Mouse (Mus musculus) neural tube, embryonic 12.5 days (tissue): ENCODE data around the gene Rnf135. TPM values are rescaled to one million over a fixed set of nuclear protein-coding genes. Genes with fewer than 3 reads are reported as not detected.
A peak's percentile ranks its signal among the peaks of the same experiment; 100 is the strongest.
"Not testable (repeated sequence)": the region's sequence is repeated elsewhere in the genome, so short reads cannot be mapped to it uniquely, and the experiment has no call there.

ENCODE experiments used
- ATAC-seq: fragments of 200-750 bp; cut with Nextera tagmentation; 2 replicates; pipeline ENCODE4 v1.8.0; 2017; ENCODE audit warnings: low read depth, mild to moderate bottlenecking, moderate TSS enrichment, moderate library complexity; ENCODE audit not compliant: low FRiP score
- H3K27ac ChIP-seq: fragments of 300-500 bp; sonication (generic); 2 replicates; pipeline ENCODE4 v1.5.1; 2016
- H3K27me3 ChIP-seq: fragments of 300-500 bp; sonication (generic); replicated peaks from 2 replicates; pipeline ENCODE4 v1.6.1; 2016; ENCODE audit warnings: mild to moderate bottlenecking
- H3K36me3 ChIP-seq: fragments of 300-500 bp; sonication (generic); 2 replicates; pipeline ENCODE4 v1.6.1; 2016; ENCODE audit warnings: mild to moderate bottlenecking
- H3K4me1 ChIP-seq: fragments of 300-500 bp; sonication (generic); 2 replicates; pipeline ENCODE4 v1.6.1; 2016
- H3K4me2 ChIP-seq: fragments of 300-500 bp; sonication (generic); replicated peaks from 2 replicates; pipeline ENCODE4 v1.6.1; 2016; ENCODE audit warnings: mild to moderate bottlenecking
- H3K4me3 ChIP-seq: fragments of 300-500 bp; sonication (generic); 2 replicates; pipeline ENCODE4 v1.5.1; 2016
- H3K9ac ChIP-seq: fragments of 300-500 bp; sonication (generic); 2 replicates; pipeline ENCODE4 v1.6.1; 2016; ENCODE audit warnings: mild to moderate bottlenecking
- H3K9me3 ChIP-seq: fragments of 300-500 bp; sonication (generic); 2 replicates; pipeline ENCODE4 v1.6.1; 2016; ENCODE audit warnings: mild to moderate bottlenecking
- WGBS: fragments of 180-500 bp; shearing (Covaris S2); methylation state at CpG from one replicate; pipeline ENCODE4 v1.1.7; 2016; 5-methylcytosine and 5-hydroxymethylcytosine counted together
- polyA plus RNA-seq: library from polyadenylated mRNA; unstranded; fragments of >200 nt; fragmentation: Nextera tagmentation; extraction: Ambion mirVana; gene quantifications from 2 replicates; pipeline ENCODE4 v1.2.1, GENCODE M21; 2016

The Rnf135 gene
- polyA plus RNA-seq, 1 experiment from 2014 or later, result 3.0 TPM

- H3K4me3 ChIP-seq, result peak within 1 kb of the TSS; percentile 94
- peak; percentile 92 for ATAC-seq
- WGBS, result under 1% methylated on average over 78 of the region's 78 CpGs
Measured at GRCm38 (mm10) chr11:80208860-80209800, 25.5 kb downstream of the Rnf135 start, which contains the start of gene Rhot1. Rhot1 (plus strand) TSS chr11:80209019.

GRCm38 (mm10) chr11:80210321-80210720 lies 26.7 kb downstream of the Rnf135 start:
- ATAC-seq, result no peak
- H3K9me3 ChIP-seq, result no peaks in the 10 kb centered on the region
- peaks cover 12% of the 10 kb centered on the region for H3K36me3 ChIP-seq
- H3K27ac ChIP-seq, result no peak overlapping the region
- H3K27me3 ChIP-seq, result no peaks in the 10 kb centered on the region
- peaks cover 7% of the 10 kb centered on the region for H3K4me1 ChIP-seq
- peak overlapping the region; percentile 67 for H3K4me2 ChIP-seq
- 60% methylated on average over 6 of the region's 6 CpGs for WGBS
- H3K4me3 ChIP-seq, result 0 out of 2 replicates have a peak overlapping the region, but pooled peaks have one; percentile 94
- H3K9ac ChIP-seq, result 0 out of 2 replicates have a peak overlapping the region, but pooled peaks have one; percentile 5

More at GRCm38 (mm10) chr11:80208860-80209800, 25.5 kb downstream of the Rnf135 start, which contains the start of gene Rhot1:
- peak within 1 kb of the TSS; percentile 95 for H3K9ac ChIP-seq
- H3K9me3 ChIP-seq, result no peaks in the 10 kb centered on the region
- peak within 1 kb of the TSS; percentile 87 for H3K27ac ChIP-seq
- H3K4me1 ChIP-seq, result peaks cover 7% of the 10 kb centered on the region
- no peaks in the 10 kb centered on the region for H3K27me3 ChIP-seq
- peaks cover 3% of the 10 kb centered on the region; the same call in 1 of the 2 replicates for H3K36me3 ChIP-seq
- H3K4me2 ChIP-seq, result peak within 1 kb of the TSS; percentile 67

GRCm38 (mm10) chr11:80212282-80212681 lies 28.6 kb downstream of the Rnf135 start:
- 96% methylated on average over 2 of the region's 2 CpGs for WGBS
- no peak overlapping the region for H3K27ac ChIP-seq
- no peaks in the 10 kb centered on the region for H3K27me3 ChIP-seq
- H3K4me2 ChIP-seq, result no peak overlapping the region
- H3K4me1 ChIP-seq, result peaks cover 7% of the 10 kb centered on the region
- no peak for ATAC-seq
- H3K9ac ChIP-seq, result no peak overlapping the region
- H3K36me3 ChIP-seq, result peaks cover 16% of the 10 kb centered on the region
- H3K4me3 ChIP-seq, result no peak overlapping the region
- no peaks in the 10 kb centered on the region for H3K9me3 ChIP-seq

- Histone ChIP-seq H3K36me3 (peaks cover 19% of the 10 kb centered on the region), H3K9ac (no peak overlapping the region), H3K27ac (no peak overlapping the region), H3K4me1 (peaks cover 3% of the 10 kb centered on the region), H3K9me3 (no peaks in the 10 kb centered on the region), H3K4me2 (no peak overlapping the region), H3K27me3 (no peaks in the 10 kb centered on the region), H3K4me3 (no peak overlapping the region)
- no peak for ATAC-seq
- WGBS, result 92% methylated on average over 3 of the region's 3 CpGs
Measured at GRCm38 (mm10) chr11:80215291-80215690, 31.6 kb downstream of the Rnf135 start.

GRCm38 (mm10) chr11:80218657-80219293 lies 35.1 kb downstream of the Rnf135 start:
- Histone ChIP-seq H3K27me3 (no peaks in the 10 kb centered on the region), H3K4me2 (no peak overlapping the region), H3K9me3 (no peaks in the 10 kb centered on the region), H3K9ac (no peak overlapping the region), H3K4me3 (no peak overlapping the region), H3K36me3 (peaks cover 38% of the 10 kb centered on the region), H3K27ac (no peak overlapping the region), H3K4me1 (no peaks in the 10 kb centered on the region)
- no peak for ATAC-seq
- WGBS, result 89% methylated on average over 11 of the region's 11 CpGs

GRCm38 (mm10) chr11:80230066-80230465 lies 46.4 kb downstream of the Rnf135 start:
- 93% methylated on average over 5 of the region's 5 CpGs for WGBS
- H3K4me3 ChIP-seq, result not testable (repeated sequence)
- peaks cover 53% of the 10 kb centered on the region for H3K36me3 ChIP-seq

GRCm38 (mm10) chr11:80237278-80237677 lies 53.6 kb downstream of the Rnf135 start:
- Histone ChIP-seq H3K4me3 (no peak overlapping the region), H3K9me3 (no peaks in the 10 kb centered on the region), H3K27me3 (no peaks in the 10 kb centered on the region), H3K4me2 (no peak overlapping the region), H3K36me3 (peaks cover 36% of the 10 kb centered on the region), H3K4me1 (no peaks in the 10 kb centered on the region), H3K27ac (no peak overlapping the region), H3K9ac (no peak overlapping the region)
- 88% methylated on average over 3 of the region's 3 CpGs for WGBS
- no peak for ATAC-seq

More at GRCm38 (mm10) chr11:80230066-80230465, 46.4 kb downstream of the Rnf135 start:
- not testable (repeated sequence) for H3K27me3 ChIP-seq, H3K9me3 ChIP-seq, H3K27ac ChIP-seq, ATAC-seq, H3K4me1 ChIP-seq, H3K4me2 ChIP-seq, H3K9ac ChIP-seq

DNA sequence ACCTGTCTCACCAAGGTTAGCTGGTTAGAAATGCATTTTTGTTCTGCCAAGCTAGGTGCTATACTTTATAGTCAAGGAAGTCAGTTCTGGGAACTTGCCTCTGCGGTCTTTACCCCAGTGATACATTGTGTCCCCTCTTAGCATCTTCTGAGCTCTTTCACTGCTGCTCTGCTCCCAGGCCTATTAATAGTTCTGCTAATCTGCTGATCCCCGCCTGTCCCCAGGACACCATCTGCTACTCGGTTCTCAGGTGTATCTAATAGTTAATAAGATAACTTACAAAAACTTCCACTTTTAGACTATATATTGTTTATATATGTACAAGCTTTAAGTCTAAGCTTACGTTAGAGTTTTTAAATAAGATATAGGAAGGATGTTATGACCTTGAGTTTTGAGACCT lies 54.7 kb downstream of the Rnf135 start:
- H3K27ac ChIP-seq, result no peak overlapping the region
- H3K9me3 ChIP-seq, result no peaks in the 10 kb centered on the region
- ATAC-seq, result no peak
- H3K36me3 ChIP-seq, result peaks cover 37% of the 10 kb centered on the region
- no peaks in the 10 kb centered on the region for H3K4me1 ChIP-seq
- no peaks in the 10 kb centered on the region for H3K27me3 ChIP-seq
- WGBS, result 89% methylated on average over 4 of the region's 4 CpGs
- no peak overlapping the region for H3K9ac ChIP-seq
- no peak overlapping the region for H3K4me2 ChIP-seq
- no peak overlapping the region for H3K4me3 ChIP-seq

DNA sequence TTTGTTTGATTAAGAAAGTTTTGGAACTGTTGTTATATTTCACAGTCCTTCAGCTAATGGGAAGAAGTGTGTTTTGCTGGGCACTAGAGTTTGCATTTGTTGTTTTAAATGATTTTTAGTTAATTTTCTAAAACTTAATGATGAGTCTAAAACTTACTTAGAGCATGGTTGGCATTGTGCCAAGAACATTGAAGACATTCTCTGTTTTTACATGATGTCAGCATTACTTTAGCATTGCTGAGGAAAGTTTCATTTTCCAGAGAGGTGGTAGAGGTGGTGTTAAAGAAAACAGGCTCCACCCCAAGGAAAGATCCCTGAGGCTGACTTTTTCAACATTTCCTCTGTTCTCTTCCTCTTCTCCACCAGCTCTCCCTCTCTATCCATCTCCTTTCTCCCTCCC lies 63.4 kb downstream of the Rnf135 start:
- no peak overlapping the region for H3K27ac ChIP-seq
- no peak overlapping the region for H3K9ac ChIP-seq
- no peak for ATAC-seq
- H3K4me3 ChIP-seq, result no peak overlapping the region
- no peaks in the 10 kb centered on the region for H3K9me3 ChIP-seq
- H3K36me3 ChIP-seq, result peaks cover 70% of the 10 kb centered on the region
- H3K4me2 ChIP-seq, result no peak overlapping the region
- H3K4me1 ChIP-seq, result no peaks in the 10 kb centered on the region
- H3K27me3 ChIP-seq, result no peaks in the 10 kb centered on the region

DNA sequence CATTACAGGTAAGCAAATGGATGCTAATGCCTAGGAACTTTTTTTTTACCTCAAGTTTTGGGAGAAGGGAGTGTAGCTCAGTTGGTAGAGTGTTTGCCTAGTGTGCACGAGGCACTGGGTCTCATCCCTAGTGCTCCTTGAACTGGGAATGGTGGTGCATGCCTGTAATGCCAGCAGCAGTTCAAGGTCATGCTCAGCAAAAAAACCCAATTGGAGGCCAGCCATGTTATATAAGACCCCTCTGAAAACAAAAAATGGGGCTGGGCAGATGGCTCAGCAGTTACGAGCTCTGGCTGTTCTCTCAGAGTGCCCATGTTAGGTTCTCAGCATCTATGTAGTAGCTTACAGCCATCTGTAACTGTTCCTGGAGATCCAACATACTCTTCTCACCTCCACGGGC lies 64.9 kb downstream of the Rnf135 start:
- no peak overlapping the region for H3K27ac ChIP-seq
- ATAC-seq, result no peak
- H3K9me3 ChIP-seq, result no peaks in the 10 kb centered on the region
- no peak overlapping the region for H3K4me2 ChIP-seq
- WGBS, result 93% methylated on average over 3 of the region's 3 CpGs
- H3K9ac ChIP-seq, result no peak overlapping the region
- no peaks in the 10 kb centered on the region for H3K4me1 ChIP-seq
- H3K4me3 ChIP-seq, result no peak overlapping the region
- no peaks in the 10 kb centered on the region for H3K27me3 ChIP-seq
- H3K36me3 ChIP-seq, result peaks cover 59% of the 10 kb centered on the region
